Mouse (Mus musculus) limb, embryonic 13.5 days (tissue): ENCODE results near the gene Tbcd. TPM values are rescaled to one million over a fixed set of nuclear protein-coding genes. Genes with fewer than 3 reads are reported as not detected.

Experiments
- ATAC-seq: fragments of 200-750 bp; cut with Nextera tagmentation; 2 replicates; pipeline ENCODE4 v1.8.0; 2017; ENCODE audit warnings: low read depth, moderate number of reproducible peaks, moderate TSS enrichment; ENCODE audit not compliant: low FRiP score
- H3K27ac ChIP-seq: fragments of 300-500 bp; sonication (generic); 2 replicates; pipeline ENCODE4 v1.5.1; 2015; ENCODE audit warnings: inconsistent platforms, mild to moderate bottlenecking, moderate library complexity
- H3K27me3 ChIP-seq: fragments of 300-500 bp; sonication (generic); 2 replicates; pipeline ENCODE4 v1.6.1; 2015; ENCODE audit warnings: mild to moderate bottlenecking, inconsistent platforms
- H3K36me3 ChIP-seq: fragments of 300-500 bp; sonication (generic); 2 replicates; pipeline ENCODE4 v1.6.1; 2015; ENCODE audit warnings: inconsistent platforms, mild to moderate bottlenecking, moderate library complexity
- H3K4me1 ChIP-seq: fragments of 300-500 bp; sonication (generic); 2 replicates; pipeline ENCODE4 v1.6.1; 2015; ENCODE audit warnings: inconsistent platforms
- H3K4me2 ChIP-seq: fragments of 300-500 bp; sonication (generic); replicated peaks from 2 replicates; pipeline ENCODE4 v1.6.1; 2015; ENCODE audit warnings: inconsistent platforms, mild to moderate bottlenecking, moderate library complexity
- H3K4me3 ChIP-seq: fragments of 300-500 bp; sonication (generic); 2 replicates; pipeline ENCODE4 v1.5.1; 2015; ENCODE audit warnings: moderate library complexity, mild to moderate bottlenecking, inconsistent platforms
- H3K9ac ChIP-seq: fragments of 300-500 bp; sonication (generic); 2 replicates; pipeline ENCODE4 v1.6.1; 2015; ENCODE audit warnings: mild to moderate bottlenecking, inconsistent platforms
- H3K9me3 ChIP-seq: fragments of 300-500 bp; sonication (generic); 2 replicates; pipeline ENCODE4 v1.6.1; 2016; ENCODE audit warnings: inconsistent platforms
- WGBS: fragments of 180-500 bp; shearing (Covaris S2); methylation state at CpG from one replicate; pipeline ENCODE4 v1.1.7; 2015; 5-methylcytosine and 5-hydroxymethylcytosine counted together
- polyA plus RNA-seq: library from polyadenylated mRNA; unstranded; fragments of >200 nt; fragmentation: Nextera tagmentation; extraction: Ambion mirVana; gene quantifications from 2 replicates; pipeline ENCODE4 v1.2.1, GENCODE M21; 2015

The Tbcd gene
- polyA plus RNA-seq, 1 experiment from 2014 or later = 42.3 TPM

DNA sequence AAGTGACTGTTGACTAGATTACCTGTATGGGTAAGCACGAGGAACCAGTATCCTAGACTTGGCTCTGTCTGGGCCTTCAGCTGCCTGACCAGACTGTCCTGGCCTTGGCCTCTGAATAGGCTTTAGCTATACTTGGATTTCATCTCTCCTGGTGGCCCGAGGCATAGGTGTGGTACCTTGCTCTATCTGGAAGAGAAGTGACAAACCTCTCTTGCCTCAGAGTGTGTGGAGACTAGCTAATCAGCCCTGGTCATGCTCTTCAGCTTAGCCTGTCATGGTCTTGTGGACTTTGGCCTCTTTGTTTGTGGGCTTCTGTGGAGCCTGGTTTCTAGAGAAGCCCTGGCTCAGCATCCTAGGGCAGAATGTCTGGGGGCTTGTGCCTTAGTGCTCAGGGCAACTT is 29.4 kb downstream of the Tbcd start:
- peaks cover 40% of the 10 kb centered on the region for H3K36me3 ChIP-seq
- ATAC-seq = no peak
- H3K9ac ChIP-seq = no peak overlapping the region
- H3K9me3 ChIP-seq = no peaks in the 10 kb centered on the region
- H3K27ac ChIP-seq = no peak overlapping the region
- H3K27me3 ChIP-seq = no peaks in the 10 kb centered on the region
- 0 out of 2 replicates have a peak, but pooled peaks cover 4% of the 10 kb centered on the region for H3K4me1 ChIP-seq
- no peak overlapping the region for H3K4me3 ChIP-seq
- H3K4me2 ChIP-seq = no peak overlapping the region
- whole genome bisulfite sequencing = 93% methylated on average over 2 of the region's 2 CpGs

DNA sequence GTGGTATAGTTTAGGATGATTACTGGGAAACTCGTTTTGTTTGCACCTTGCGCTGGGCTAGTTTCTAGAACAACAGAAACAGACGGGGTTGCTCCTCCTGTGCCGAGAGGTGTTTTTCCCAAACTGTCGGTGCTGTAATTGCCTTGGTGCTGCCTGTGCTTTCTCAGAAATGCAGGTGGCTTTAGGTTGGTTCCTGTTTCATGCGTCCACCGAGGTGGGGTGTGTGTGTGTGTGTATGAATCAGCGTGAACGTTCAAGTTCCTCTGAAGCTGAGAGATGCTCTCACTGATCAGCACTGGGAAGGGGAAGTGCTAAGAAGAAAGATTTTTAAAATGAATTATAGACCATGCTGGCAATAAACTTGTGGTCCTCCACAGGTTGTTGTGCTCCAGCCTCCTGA is 34.1 kb downstream of the Tbcd start:
- Histone ChIP-seq H3K4me2 (no peak overlapping the region), H3K4me1 (0 out of 2 replicates have a peak, but pooled peaks cover 4% of the 10 kb centered on the region), H3K4me3 (no peak overlapping the region), H3K27me3 (no peaks in the 10 kb centered on the region), H3K36me3 (peaks cover 11% of the 10 kb centered on the region), H3K9me3 (no peaks in the 10 kb centered on the region), H3K9ac (no peak overlapping the region), H3K27ac (no peak overlapping the region)
- 60% methylated on average over 9 of the region's 9 CpGs for WGBS
- ATAC-seq = no peak

DNA sequence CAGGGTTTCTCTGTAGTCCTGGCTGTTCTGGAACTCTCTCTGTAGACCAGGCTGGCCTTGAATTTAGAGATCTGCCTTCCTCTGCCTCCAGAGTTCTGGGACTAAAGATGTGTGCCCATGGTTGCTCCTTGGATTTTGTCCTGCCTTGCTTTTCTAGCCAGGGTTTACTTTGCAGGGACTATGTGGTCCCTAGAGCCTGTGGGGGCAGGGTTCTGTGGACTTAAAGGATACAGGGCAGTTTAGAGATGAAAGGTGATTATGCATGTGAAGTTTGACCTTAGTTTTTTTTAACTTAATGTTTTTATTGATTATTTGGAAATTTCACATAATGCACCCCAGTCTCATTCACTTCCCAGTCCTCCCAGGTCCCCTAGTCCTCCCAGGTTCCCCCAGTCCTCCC is 38.9 kb downstream of the Tbcd start:
- Histone ChIP-seq H3K4me2 (no peak overlapping the region), H3K27ac (no peak overlapping the region), H3K4me1 (0 out of 2 replicates have a peak, but pooled peaks cover 1% of the 10 kb centered on the region), H3K9ac (no peak overlapping the region), H3K9me3 (no peaks in the 10 kb centered on the region), H3K36me3 (peaks cover 15% of the 10 kb centered on the region), H3K27me3 (no peaks in the 10 kb centered on the region), H3K4me3 (no peak overlapping the region)
- ATAC-seq = no peak

DNA sequence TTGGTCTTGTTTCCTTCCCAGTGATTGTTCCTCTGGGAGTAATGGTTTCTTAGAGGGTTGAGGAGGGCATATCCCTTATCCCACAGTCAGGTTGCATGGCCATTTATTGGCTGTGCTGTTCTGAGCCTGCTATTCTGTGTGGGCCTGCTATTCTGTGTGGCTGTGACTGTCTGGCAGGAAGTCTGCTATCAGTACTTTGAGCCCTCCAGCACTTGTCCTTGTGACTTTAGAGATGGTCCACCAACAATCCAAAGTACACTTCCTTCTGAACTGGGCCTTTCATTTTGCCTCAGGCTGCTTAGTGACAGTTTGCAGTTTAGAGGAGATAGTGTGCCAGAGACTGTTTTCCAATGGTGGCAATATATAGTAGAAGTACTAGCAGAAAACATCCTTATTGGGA is 48.8 kb downstream of the Tbcd start:
- peaks cover 5% of the 10 kb centered on the region; the same call in 1 of the 2 replicates for H3K4me1 ChIP-seq
- peaks cover 57% of the 10 kb centered on the region for H3K36me3 ChIP-seq
- no peaks in the 10 kb centered on the region for H3K27me3 ChIP-seq
- no peaks in the 10 kb centered on the region for H3K9me3 ChIP-seq
- no peak overlapping the region for H3K4me3 ChIP-seq
- H3K4me2 ChIP-seq = no peak overlapping the region
- no peak overlapping the region for H3K9ac ChIP-seq
- ATAC-seq = no peak
- no peak overlapping the region for H3K27ac ChIP-seq

DNA sequence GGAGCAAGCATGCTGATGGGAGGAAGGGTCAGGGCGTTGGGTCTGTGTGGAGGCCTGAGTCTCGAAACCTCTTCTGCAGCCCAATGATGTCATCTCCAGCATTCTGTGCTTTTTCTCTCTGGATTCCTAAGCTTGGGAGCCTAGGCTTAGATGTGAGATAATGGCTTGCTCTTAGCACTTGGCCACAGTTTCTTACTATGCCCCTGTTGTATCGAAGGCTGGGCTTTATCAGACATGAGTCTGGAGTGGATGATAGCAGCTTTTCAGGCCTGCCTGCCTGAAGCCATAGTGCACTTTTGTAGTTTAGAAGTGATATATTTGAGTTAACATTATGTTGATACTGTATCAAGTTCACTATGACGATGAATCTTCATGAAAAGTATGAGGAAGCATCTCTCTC is 49.8 kb downstream of the Tbcd start:
- no peak overlapping the region; the same call in 1 of the 2 replicates for H3K27ac ChIP-seq
- H3K4me2 ChIP-seq = no peak overlapping the region
- ATAC-seq = no peak
- peaks cover 61% of the 10 kb centered on the region for H3K36me3 ChIP-seq
- H3K9ac ChIP-seq = no peak overlapping the region
- H3K4me1 ChIP-seq = peaks cover 5% of the 10 kb centered on the region; the same call in 1 of the 2 replicates
- H3K9me3 ChIP-seq = no peaks in the 10 kb centered on the region
- no peaks in the 10 kb centered on the region for H3K27me3 ChIP-seq
- WGBS = 79% methylated on average over 4 of the region's 4 CpGs
- H3K4me3 ChIP-seq = no peak overlapping the region

DNA sequence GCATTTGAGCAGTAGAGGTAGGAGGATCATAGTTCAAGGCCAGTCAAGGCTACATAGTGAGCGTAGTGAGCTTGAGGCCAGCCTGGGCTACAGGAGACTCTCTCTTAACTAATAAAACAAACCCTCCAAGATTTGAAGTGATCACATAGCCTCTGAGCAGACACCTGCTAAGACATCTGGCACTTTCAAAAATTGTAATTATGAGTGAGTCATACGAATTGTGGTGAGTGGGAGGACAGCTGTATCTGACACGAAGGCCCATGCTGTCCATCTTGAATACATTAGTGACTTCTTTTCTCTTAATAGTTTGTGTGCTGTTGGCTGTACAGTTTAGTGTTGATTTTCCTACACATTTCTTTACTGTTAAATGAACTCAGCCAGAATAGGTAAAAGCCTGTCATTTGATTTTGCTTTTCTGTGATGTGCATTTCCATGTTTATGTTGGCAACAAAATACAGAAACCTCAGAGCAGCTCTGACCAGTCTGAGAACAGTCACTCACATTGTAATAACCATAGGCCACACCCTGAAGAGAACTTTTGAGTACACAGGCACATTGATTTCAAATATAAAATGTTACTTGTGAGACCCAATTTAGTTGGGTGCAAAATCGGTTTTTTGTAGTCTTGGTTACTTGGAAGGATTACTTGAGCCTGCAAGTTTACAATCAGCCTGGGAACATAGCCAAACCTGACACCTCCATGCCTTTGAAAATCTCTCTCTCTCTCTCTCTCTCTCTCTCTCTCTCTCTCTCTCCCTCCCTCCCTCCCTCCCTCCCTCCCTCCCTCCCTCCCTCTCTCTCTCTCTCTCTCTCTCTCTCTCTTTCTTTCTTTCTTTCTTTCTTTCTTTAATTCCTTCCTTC is 50.5 kb downstream of the Tbcd start:
- H3K36me3 ChIP-seq = peaks cover 55% of the 10 kb centered on the region
- no peak overlapping the region for H3K9ac ChIP-seq
- peaks cover 5% of the 10 kb centered on the region; the same call in 1 of the 2 replicates for H3K4me1 ChIP-seq
- 44% methylated on average over 4 of the region's 4 CpGs for WGBS
- H3K9me3 ChIP-seq = no peaks in the 10 kb centered on the region
- H3K4me3 ChIP-seq = no peak overlapping the region
- no peak overlapping the region for H3K4me2 ChIP-seq
- H3K27me3 ChIP-seq = no peaks in the 10 kb centered on the region
- 0 out of 2 replicates have a peak, but pooled peaks have one; percentile 54 for ATAC-seq
- H3K27ac ChIP-seq = peak overlapping the region; percentile 12; the same call in 1 of the 2 replicates

DNA sequence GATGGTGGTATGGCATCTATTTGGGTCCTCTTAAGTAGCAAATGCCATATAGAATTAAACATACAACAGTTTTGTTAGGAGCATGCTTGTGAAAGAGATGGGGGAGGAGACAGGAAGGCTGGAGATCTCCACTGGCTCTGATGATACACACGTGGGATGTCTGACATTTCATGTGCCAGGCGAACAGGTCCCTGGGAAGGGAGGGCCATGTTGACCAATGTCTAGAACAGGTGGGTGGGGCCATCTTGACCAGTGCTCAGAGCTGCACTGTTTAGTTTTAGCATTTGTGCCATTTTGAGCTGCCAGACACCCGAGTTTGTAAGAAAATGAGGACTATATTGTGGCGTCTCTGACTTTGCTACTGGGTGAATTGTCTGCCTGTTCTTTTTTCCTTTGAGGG is 56.7 kb downstream of the Tbcd start:
- Histone ChIP-seq H3K36me3 (peaks cover 18% of the 10 kb centered on the region), H3K4me3 (no peak overlapping the region), H3K4me1 (0 out of 2 replicates have a peak, but pooled peaks cover 4% of the 10 kb centered on the region), H3K9me3 (no peaks in the 10 kb centered on the region), H3K27ac (no peak overlapping the region), H3K9ac (no peak overlapping the region), H3K27me3 (no peaks in the 10 kb centered on the region), H3K4me2 (no peak overlapping the region)
- 81% methylated on average over 4 of the region's 4 CpGs for WGBS
- no peak for ATAC-seq

DNA sequence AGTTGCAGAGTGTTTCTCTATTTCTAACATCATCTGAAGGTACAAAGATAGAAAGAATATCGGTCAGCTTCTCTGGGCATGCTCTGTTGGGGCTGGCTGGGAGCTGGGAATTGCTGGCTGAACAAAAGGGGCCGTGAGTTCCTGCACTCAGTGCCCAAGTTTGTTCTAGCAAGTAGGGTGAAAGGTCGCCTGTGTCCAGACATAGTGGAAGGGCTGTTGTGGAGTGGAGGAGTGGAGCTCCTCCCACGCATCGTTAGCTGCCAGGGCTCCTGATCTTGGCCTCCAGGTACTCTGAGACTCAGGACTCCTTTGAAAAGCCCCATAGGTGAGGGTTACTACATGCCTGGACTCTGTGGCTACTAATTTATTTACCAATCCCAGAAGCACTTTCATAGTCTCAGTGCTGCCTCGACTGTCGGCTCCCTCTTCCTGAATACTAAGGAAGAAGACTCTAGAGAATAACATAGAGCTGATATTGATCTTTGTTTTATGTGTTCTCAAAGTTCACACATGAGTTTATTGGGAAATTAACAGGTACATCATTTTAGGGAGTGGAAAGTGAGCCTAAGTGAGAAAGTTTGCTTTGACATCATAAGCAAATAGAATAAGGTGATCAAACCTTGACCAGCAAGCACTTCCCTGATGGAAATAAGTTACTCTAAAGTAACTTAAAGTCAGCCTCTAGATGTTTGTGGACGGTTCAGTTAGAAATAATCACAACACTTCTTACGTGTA is 58.9 kb downstream of the Tbcd start:
- Histone ChIP-seq H3K27me3 (no peaks in the 10 kb centered on the region), H3K27ac (no peak overlapping the region), H3K9me3 (no peaks in the 10 kb centered on the region), H3K4me2 (no peak overlapping the region), H3K4me1 (0 out of 2 replicates have a peak, but pooled peaks cover 4% of the 10 kb centered on the region), H3K36me3 (peaks cover 9% of the 10 kb centered on the region), H3K9ac (no peak overlapping the region), H3K4me3 (no peak overlapping the region)
- no peak for ATAC-seq
- whole genome bisulfite sequencing = 63% methylated on average over 9 of the region's 9 CpGs

DNA sequence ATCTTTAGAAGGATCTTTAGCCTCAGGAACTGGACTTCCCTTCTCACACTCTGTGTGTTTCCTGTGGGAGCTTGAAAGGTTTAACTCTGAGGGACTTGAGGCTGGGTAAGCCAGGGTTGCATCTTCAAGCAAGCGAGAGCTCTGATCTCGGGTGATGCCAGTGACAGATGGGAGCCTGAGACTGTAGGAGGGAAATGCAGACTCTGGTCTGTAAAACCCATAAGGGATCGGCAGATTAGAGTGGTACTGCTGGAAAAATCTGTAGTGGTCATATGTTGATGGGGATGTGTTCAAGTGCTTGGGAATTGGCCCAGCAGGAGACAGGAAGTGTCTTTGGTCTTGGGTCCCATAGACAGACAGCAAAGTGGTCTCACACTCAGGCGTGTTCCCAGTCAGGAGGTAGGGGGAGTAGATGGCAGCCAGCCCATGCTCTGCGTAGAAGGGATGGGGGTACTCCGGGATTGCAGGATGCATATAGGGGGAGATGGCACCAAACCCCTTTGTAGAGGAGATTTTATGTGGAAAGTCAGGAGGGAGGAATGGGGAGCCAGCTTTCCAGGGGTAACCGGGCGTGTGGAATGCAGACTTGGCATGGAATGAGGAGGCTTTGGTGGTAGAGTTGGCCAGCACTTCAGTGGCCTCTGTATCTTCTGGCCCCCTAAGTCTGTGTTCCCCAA is 61.3 kb downstream of the Tbcd start:
- ATAC-seq = no peak
- 79% methylated on average over 8 of the region's 8 CpGs for WGBS
- H3K27ac ChIP-seq = no peak overlapping the region; the same call in 1 of the 2 replicates

DNA sequence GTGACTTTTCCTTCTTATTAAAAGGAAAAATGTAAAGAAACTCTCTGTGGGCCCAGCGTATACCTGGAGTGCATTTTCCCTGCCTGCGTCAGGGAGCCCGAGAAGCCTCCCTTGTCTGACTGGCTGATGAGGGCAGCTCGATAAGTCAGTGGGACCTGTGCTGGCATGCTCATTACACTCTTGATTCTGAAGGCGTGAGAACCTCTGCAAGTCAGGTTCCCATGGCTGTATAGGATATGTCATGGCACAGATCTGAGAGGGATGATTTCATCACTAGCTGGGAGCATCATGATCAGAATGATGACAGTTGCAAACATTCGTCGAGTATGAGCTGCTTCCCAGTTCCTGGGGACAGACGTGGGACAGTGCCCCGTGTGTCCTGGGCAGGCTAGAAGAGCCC is 64.2 kb downstream of the Tbcd start:
- H3K27me3 ChIP-seq = no peaks in the 10 kb centered on the region
- no peak for ATAC-seq
- H3K9me3 ChIP-seq = no peaks in the 10 kb centered on the region
- H3K9ac ChIP-seq = 0 out of 2 replicates have a peak overlapping the region, but pooled peaks have one; percentile 2
- no peak overlapping the region for H3K4me3 ChIP-seq
- no peak overlapping the region for H3K27ac ChIP-seq
- 0 out of 2 replicates have a peak, but pooled peaks cover 3% of the 10 kb centered on the region for H3K36me3 ChIP-seq
- H3K4me1 ChIP-seq = peaks cover 45% of the 10 kb centered on the region
- H3K4me2 ChIP-seq = no peak overlapping the region
- 79% methylated on average over 9 of the region's 9 CpGs for WGBS

More for the DNA sequence above, 61.3 kb downstream of the Tbcd start:
- Histone ChIP-seq H3K4me2 (no peak overlapping the region), H3K4me1 (peaks cover 26% of the 10 kb centered on the region), H3K4me3 (no peak overlapping the region), H3K9ac (no peak overlapping the region), H3K27me3 (no peaks in the 10 kb centered on the region), H3K9me3 (no peaks in the 10 kb centered on the region), H3K36me3 (peaks cover 3% of the 10 kb centered on the region; the same call in 1 of the 2 replicates)

DNA sequence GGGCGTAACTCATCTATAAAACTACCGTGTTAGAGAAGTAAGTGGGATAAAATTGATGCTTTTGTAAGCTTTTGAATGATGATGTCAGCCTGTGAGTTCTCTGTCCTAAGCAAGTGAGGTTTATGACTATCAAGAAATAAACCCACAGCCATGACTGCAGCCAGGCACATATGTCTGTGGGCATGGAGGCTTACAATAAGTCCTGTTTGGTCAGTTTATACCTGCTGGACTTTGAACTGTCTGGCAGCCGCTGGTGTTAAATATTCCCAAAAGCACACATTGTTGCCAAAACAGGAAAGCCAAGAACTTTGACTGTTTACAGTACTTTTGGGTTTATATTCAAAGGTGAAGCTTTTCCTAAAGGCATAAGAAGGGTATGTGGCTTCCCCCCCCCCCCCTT is 65.2 kb downstream of the Tbcd start:
- 0 out of 2 replicates have a peak, but pooled peaks cover 3% of the 10 kb centered on the region for H3K36me3 ChIP-seq
- no peak overlapping the region for H3K4me3 ChIP-seq
- WGBS = 63% methylated on average over 3 of the region's 3 CpGs
- no peaks in the 10 kb centered on the region for H3K27me3 ChIP-seq
- no peak for ATAC-seq
- H3K27ac ChIP-seq = no peak overlapping the region
- no peak overlapping the region for H3K9ac ChIP-seq
- H3K4me1 ChIP-seq = peaks cover 45% of the 10 kb centered on the region
- H3K4me2 ChIP-seq = no peak overlapping the region
- H3K9me3 ChIP-seq = no peaks in the 10 kb centered on the region
